Mouse (Mus musculus): ENCODE data around the gene Cox6a2.

- TF ChIP-seq CTCF (IDR thresholded peaks at IDR 0.05; ENCODE audit: low read depth, low read length), result no peak
- TF ChIP-seq POLR2A (IDR thresholded peaks at IDR 0.05; ENCODE audit: borderline replicate concordance, low read depth, low read length), result no peak
Observed at GRCm38 (mm10) chr7:128254978-128255377, 48.8 kb upstream of the Cox6a2 start.

Measured in bone marrow macrophage, adult 2 months (primary cell).